Mouse (Mus musculus) lung, adult 2 months (tissue): ENCODE data around the gene Espn.

ENCODE experiments used
- CTCF ChIP-seq: fragments of 200-500 bp; IDR thresholded peaks from 2 replicates; pipeline ENCODE4 v1.5.1; 2011; ENCODE audit warnings: mild to moderate bottlenecking, low read length, control low read depth; ENCODE audit not compliant: insufficient read depth
- POLR2A ChIP-seq: fragments of 200-500 bp; IDR thresholded peaks from 2 replicates; pipeline ENCODE4 v1.6.1; 2011; ENCODE audit warnings: low read depth, mild to moderate bottlenecking, control low read depth, low read length, borderline replicate concordance; ENCODE audit errors: extremely low read depth

- TF ChIP-seq CTCF (peak; percentile 85), POLR2A (no peak)
Measured at GRCm38 (mm10) chr4:152140441-152140840, 11.7 kb downstream of the Espn start.
